Mouse (Mus musculus) hindbrain, embryonic 16.5 days (tissue): ENCODE results near the gene Ugt2b34. TPM values are rescaled to one million over a fixed set of nuclear protein-coding genes. Genes with fewer than 3 reads are reported as not detected.

Source experiments
- polyA plus RNA-seq: library from polyadenylated mRNA; unstranded; fragments of >200 nt; fragmentation: Nextera tagmentation; extraction: Ambion mirVana; gene quantifications from 2 replicates; pipeline ENCODE4 v1.2.1, GENCODE M21; 2015

Gene Ugt2b34
- polyA plus RNA-seq, 1 experiment from 2014 or later, result not detected

Other genes starting within 250 kb of the Ugt2b34 start
- gene Tmprss11b, start 230.6 kb downstream of the Ugt2b34 start, polyA plus RNA-seq, result not detected in 2 replicates
- not detected in 2 replicates for gene Tmprss11e, start 161.1 kb downstream of the Ugt2b34 start, polyA plus RNA-seq
- 28.4 and 30.5 TPM in 2 replicates for gene Ythdc1, start 102.7 kb downstream of the Ugt2b34 start, polyA plus RNA-seq
- not detected in 2 replicates for gene Ugt2b1, start 19.6 kb upstream of the Ugt2b34 start, polyA plus RNA-seq
- not detected in 2 replicates for gene Ugt2b35, start 93.9 kb upstream of the Ugt2b34 start, polyA plus RNA-seq
- not detected in 2 replicates for gene Ugt2b36, start 185.6 kb upstream of the Ugt2b34 start, polyA plus RNA-seq
- gene Ugt2b5, start 233.4 kb upstream of the Ugt2b34 start, polyA plus RNA-seq, result 0.07 and 0.24 TPM in 2 replicates